Mouse (Mus musculus): ENCODE results near the gene Insrr.

Insrr gene

DNA sequence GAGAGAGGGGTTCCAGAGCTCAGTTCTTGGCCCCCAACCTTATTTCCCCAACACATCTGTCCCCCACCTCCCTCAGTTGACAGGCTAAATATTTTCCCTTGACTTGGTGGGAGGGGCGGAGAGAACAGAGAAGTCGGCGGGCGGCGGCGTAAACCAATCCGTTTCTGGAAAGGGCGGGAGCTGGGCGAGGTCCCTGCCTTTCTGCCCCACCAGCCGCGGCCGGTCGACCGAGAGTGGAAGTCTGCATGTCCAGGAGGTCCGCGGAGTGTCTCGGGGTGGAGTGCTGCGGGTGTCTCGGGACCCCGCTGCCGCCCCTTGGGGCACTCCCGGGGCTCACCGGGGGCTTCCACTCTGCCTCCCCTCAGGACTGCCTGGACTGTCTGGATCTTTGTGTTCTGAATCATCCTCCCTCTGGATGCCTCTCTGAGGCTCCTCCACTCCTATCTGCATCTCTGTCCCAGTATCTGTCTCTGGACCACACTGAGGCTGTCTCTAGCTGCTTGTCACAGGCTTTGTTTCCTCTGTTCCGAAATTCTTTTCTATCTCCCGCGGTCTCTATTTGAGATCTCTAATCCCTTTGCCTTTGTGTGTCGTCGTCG, at the start of gene Insrr:
Gene Insrr (plus strand): TSS at position 216 of the 599 bp plus-strand sequence.
- no peak for TF ChIP-seq NANOG (IDR thresholded peaks at IDR 0.05; ENCODE audit: borderline replicate concordance, low read length)
- TF ChIP-seq POU5F1 (IDR thresholded peaks at IDR 0.05; ENCODE audit: borderline replicate concordance, low read length), result no peak
- no peak for TF ChIP-seq CTCF (conservative IDR thresholded peaks at IDR 0.05; ENCODE audit: low read length)
- H3K9me3 ChIP-seq (ENCODE audit: low read length), result no peaks in the 10 kb centered on the region

GRCm38 (mm10) chr3:87748431-87748830, 48.3 kb upstream of the Insrr start, which contains the start of gene Lrrc71:
TSS of gene Lrrc71 (minus strand) at chr3:87748625.
- Histone ChIP-seq H3K9me3 (ENCODE audit: low read length) (no peaks in the 10 kb centered on the region), H3K4me1 (replicated peaks; ENCODE audit: low read depth, low read length) (peaks cover 32% of the 10 kb centered on the region), H3K4me3 (replicated peaks; ENCODE audit: low read length) (peak within 1 kb of the TSS; percentile 35; the same call in 1 of the 2 replicates), H3K27me3 (ENCODE audit: insufficient read depth, low read length) (peaks cover 72% of the 10 kb centered on the region), H3K36me3 (ENCODE audit: insufficient read depth, low read length) (no peaks in the 10 kb centered on the region)
- TF ChIP-seq CTCF (conservative IDR thresholded peaks at IDR 0.05; ENCODE audit: low read length), result no peak
- TF ChIP-seq NANOG (IDR thresholded peaks at IDR 0.05; ENCODE audit: borderline replicate concordance, low read length), result no peak
- TF ChIP-seq POU5F1 (IDR thresholded peaks at IDR 0.05; ENCODE audit: borderline replicate concordance, low read length), result no peak

More for the DNA sequence above, at the start of gene Insrr:
- peak within 1 kb of the TSS; percentile 66 for H3K4me3 ChIP-seq (replicated peaks; ENCODE audit: low read length)
- peaks cover 31% of the 10 kb centered on the region for H3K4me1 ChIP-seq (replicated peaks; ENCODE audit: low read depth, low read length)
- peaks cover 99% of the 10 kb centered on the region for H3K27me3 ChIP-seq (ENCODE audit: insufficient read depth, low read length)
- no peaks in the 10 kb centered on the region for H3K36me3 ChIP-seq (ENCODE audit: insufficient read depth, low read length)

DNA sequence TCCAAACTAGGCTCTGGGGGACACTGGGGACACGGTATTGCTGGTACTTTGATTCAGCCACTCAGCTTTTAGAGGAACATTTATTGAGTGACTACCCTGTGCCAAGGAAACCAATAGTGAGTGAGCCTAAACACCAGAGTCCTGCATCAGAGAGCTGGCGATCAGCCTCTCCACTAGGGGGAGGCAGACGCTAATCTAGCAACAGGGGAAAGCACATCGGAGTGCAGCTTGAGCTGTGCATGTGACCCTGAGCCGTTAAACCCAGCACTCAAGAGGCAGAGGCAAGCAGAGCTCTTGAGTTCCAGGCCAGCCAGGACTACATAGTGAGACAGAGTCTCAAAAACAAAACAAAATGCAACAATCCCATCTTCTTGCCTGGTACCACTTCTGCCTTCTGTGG, 47.7 kb upstream of the Insrr start:
- H3K9me3 ChIP-seq (ENCODE audit: low read length), result no peaks in the 10 kb centered on the region
- H3K4me1 ChIP-seq (replicated peaks; ENCODE audit: low read depth, low read length), result peaks cover 37% of the 10 kb centered on the region
- H3K4me3 ChIP-seq (replicated peaks; ENCODE audit: low read length), result peak overlapping the region; percentile 35; the same call in 1 of the 2 replicates
- TF ChIP-seq CTCF (conservative IDR thresholded peaks at IDR 0.05; ENCODE audit: low read length) (peak; percentile 72), NANOG (IDR thresholded peaks at IDR 0.05; ENCODE audit: borderline replicate concordance, low read length) (no peak)
- no peaks in the 10 kb centered on the region for H3K36me3 ChIP-seq (ENCODE audit: insufficient read depth, low read length)
- peaks cover 78% of the 10 kb centered on the region for H3K27me3 ChIP-seq (ENCODE audit: insufficient read depth, low read length)

DNA sequence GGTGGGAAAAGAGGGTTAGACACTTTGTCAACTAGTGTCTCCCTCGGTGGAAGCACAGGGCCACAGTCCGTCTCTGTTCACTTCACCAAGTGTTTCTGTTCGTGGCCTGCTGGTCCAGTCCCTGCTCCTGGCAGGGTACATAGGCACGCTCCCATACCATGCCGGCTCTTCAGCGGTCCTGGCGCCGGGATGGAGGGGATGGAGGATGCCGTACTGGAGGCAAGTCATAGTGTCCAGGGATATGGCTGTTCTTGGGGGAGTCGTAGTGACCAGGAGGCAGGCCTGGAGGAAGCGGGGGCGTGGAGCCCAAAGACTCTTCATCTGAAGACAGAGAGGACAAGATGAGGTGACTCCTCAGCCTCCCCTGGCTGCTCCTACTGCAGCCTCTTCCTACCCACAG, 46.8 kb upstream of the Insrr start:
- Histone ChIP-seq H3K9me3 (ENCODE audit: low read length) (no peaks in the 10 kb centered on the region), H3K27me3 (ENCODE audit: insufficient read depth, low read length) (peaks cover 88% of the 10 kb centered on the region), H3K36me3 (ENCODE audit: insufficient read depth, low read length) (no peaks in the 10 kb centered on the region), H3K4me1 (replicated peaks; ENCODE audit: low read depth, low read length) (peaks cover 36% of the 10 kb centered on the region), H3K4me3 (replicated peaks; ENCODE audit: low read length) (no peak overlapping the region)
- TF ChIP-seq POU5F1 (IDR thresholded peaks at IDR 0.05; ENCODE audit: borderline replicate concordance, low read length) (no peak), NANOG (IDR thresholded peaks at IDR 0.05; ENCODE audit: borderline replicate concordance, low read length) (no peak), CTCF (conservative IDR thresholded peaks at IDR 0.05; ENCODE audit: low read length) (no peak)

- TF ChIP-seq CTCF (conservative IDR thresholded peaks at IDR 0.05; ENCODE audit: low read length) (no peak), POU5F1 (IDR thresholded peaks at IDR 0.05; ENCODE audit: borderline replicate concordance, low read length) (no peak), NANOG (IDR thresholded peaks at IDR 0.05; ENCODE audit: borderline replicate concordance, low read length) (no peak)
- Histone ChIP-seq H3K27me3 (ENCODE audit: insufficient read depth, low read length) (peaks cover 89% of the 10 kb centered on the region), H3K4me3 (replicated peaks; ENCODE audit: low read length) (no peak overlapping the region), H3K9me3 (ENCODE audit: low read length) (no peaks in the 10 kb centered on the region), H3K36me3 (ENCODE audit: insufficient read depth, low read length) (no peaks in the 10 kb centered on the region), H3K4me1 (replicated peaks; ENCODE audit: low read depth, low read length) (peaks cover 41% of the 10 kb centered on the region)
Observed at GRCm38 (mm10) chr3:87752567-87752966, 44.2 kb upstream of the Insrr start.

GRCm38 (mm10) chr3:87753829-87754228, 42.9 kb upstream of the Insrr start:
- Histone ChIP-seq H3K9me3 (ENCODE audit: low read length) (no peaks in the 10 kb centered on the region), H3K27me3 (ENCODE audit: insufficient read depth, low read length) (peaks cover 86% of the 10 kb centered on the region), H3K4me1 (replicated peaks; ENCODE audit: low read depth, low read length) (peaks cover 40% of the 10 kb centered on the region), H3K36me3 (ENCODE audit: insufficient read depth, low read length) (no peaks in the 10 kb centered on the region), H3K4me3 (replicated peaks; ENCODE audit: low read length) (no peak overlapping the region)
- TF ChIP-seq CTCF (conservative IDR thresholded peaks at IDR 0.05; ENCODE audit: low read length), result no peak
- no peak for TF ChIP-seq POU5F1 (IDR thresholded peaks at IDR 0.05; ENCODE audit: borderline replicate concordance, low read length)

DNA sequence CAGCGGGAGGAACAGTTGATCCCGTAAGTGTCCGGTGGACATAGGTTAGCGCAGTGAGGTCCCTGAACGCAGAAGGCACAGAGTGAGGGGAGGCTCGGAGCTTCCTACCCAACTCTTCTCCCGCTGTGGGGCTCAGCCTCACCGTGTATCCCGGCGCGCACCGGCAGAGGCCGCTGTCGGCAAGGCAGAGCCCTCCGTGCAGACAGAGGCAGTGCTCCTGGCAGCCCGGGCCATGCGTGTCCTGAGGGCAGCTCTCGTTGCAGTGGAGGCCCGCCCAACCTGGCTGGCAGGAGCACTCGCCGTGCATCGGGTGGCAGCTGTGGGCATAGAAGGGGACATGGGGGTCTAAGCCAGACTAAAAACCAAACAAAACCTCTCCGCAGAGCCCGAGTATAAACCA, 40.8 kb upstream of the Insrr start:
- Histone ChIP-seq H3K9me3 (ENCODE audit: low read length) (no peaks in the 10 kb centered on the region), H3K36me3 (ENCODE audit: insufficient read depth, low read length) (no peaks in the 10 kb centered on the region), H3K27me3 (ENCODE audit: insufficient read depth, low read length) (peaks cover 78% of the 10 kb centered on the region), H3K4me3 (replicated peaks; ENCODE audit: low read length) (peak overlapping the region; percentile 73), H3K4me1 (replicated peaks; ENCODE audit: low read depth, low read length) (peaks cover 49% of the 10 kb centered on the region)
- TF ChIP-seq CTCF (conservative IDR thresholded peaks at IDR 0.05; ENCODE audit: low read length) (peak; percentile 60), POU5F1 (IDR thresholded peaks at IDR 0.05; ENCODE audit: borderline replicate concordance, low read length) (no peak), NANOG (IDR thresholded peaks at IDR 0.05; ENCODE audit: borderline replicate concordance, low read length) (no peak)

GRCm38 (mm10) chr3:87756488-87756887, 40.3 kb upstream of the Insrr start:
- Histone ChIP-seq H3K36me3 (ENCODE audit: insufficient read depth, low read length) (no peaks in the 10 kb centered on the region), H3K4me3 (replicated peaks; ENCODE audit: low read length) (peak overlapping the region; percentile 73), H3K4me1 (replicated peaks; ENCODE audit: low read depth, low read length) (peaks cover 48% of the 10 kb centered on the region), H3K27me3 (ENCODE audit: insufficient read depth, low read length) (peaks cover 73% of the 10 kb centered on the region), H3K9me3 (ENCODE audit: low read length) (no peaks in the 10 kb centered on the region)
- TF ChIP-seq NANOG (IDR thresholded peaks at IDR 0.05; ENCODE audit: borderline replicate concordance, low read length) (no peak), POU5F1 (IDR thresholded peaks at IDR 0.05; ENCODE audit: borderline replicate concordance, low read length) (no peak), CTCF (conservative IDR thresholded peaks at IDR 0.05; ENCODE audit: low read length) (no peak)

- Histone ChIP-seq H3K4me3 (replicated peaks; ENCODE audit: low read length) (no peak overlapping the region; the same call in 1 of the 2 replicates), H3K36me3 (ENCODE audit: insufficient read depth, low read length) (no peaks in the 10 kb centered on the region), H3K9me3 (ENCODE audit: low read length) (no peaks in the 10 kb centered on the region), H3K4me1 (replicated peaks; ENCODE audit: low read depth, low read length) (peaks cover 57% of the 10 kb centered on the region), H3K27me3 (ENCODE audit: insufficient read depth, low read length) (peaks cover 56% of the 10 kb centered on the region)
- TF ChIP-seq CTCF (conservative IDR thresholded peaks at IDR 0.05; ENCODE audit: low read length), result no peak
- no peak for TF ChIP-seq POU5F1 (IDR thresholded peaks at IDR 0.05; ENCODE audit: borderline replicate concordance, low read length)
- TF ChIP-seq NANOG (IDR thresholded peaks at IDR 0.05; ENCODE audit: borderline replicate concordance, low read length), result no peak
Observed at GRCm38 (mm10) chr3:87758641-87759040, 38.1 kb upstream of the Insrr start.

All from E14TG2a.4 (cell line).